Mouse (Mus musculus): ENCODE measurements around the gene Xlr4a. TPM values are rescaled to one million over a fixed set of nuclear protein-coding genes. Genes with fewer than 3 reads are reported as not detected.
"Not testable (repeated sequence)": the region's sequence is repeated elsewhere in the genome, so short reads cannot be mapped to it uniquely, and the experiment has no call there.

Xlr4a gene
- total RNA-seq (2021), result not detected
- long read RNA-seq, experiment 1, result 0 reads
- long read RNA-seq, experiment 2, partial matches to known transcripts, result 0 of 1 reads
- long read RNA-seq, experiment 2, other reads (novel, unspliced or antisense), result 1 of 1 reads

- DNase-seq (ENCODE audit: low spot score in 2 of 2), result not testable (repeated sequence)
These were observed at the start of gene Xlr4a for GRCm38 (mm10) chrX:73082267-73083055. TSS of gene Xlr4a (minus strand) at chrX:73082478.

GRCm38 (mm10) chrX:73122859-73123829 is 40.9 kb upstream of the Xlr4a start:
- not testable (repeated sequence) for DNase-seq (ENCODE audit: low spot score in 2 of 2)

- DNase-seq (ENCODE audit: low spot score in 2 of 2), result not testable (repeated sequence)
These were observed 34.5 kb upstream of the Xlr4a start, which contains the start of gene Gm14685 for GRCm38 (mm10) chrX:73116747-73117146. TSS of gene Gm14685 (plus strand) at chrX:73117047.

GRCm38 (mm10) chrX:73096941-73097508 is 14.7 kb upstream of the Xlr4a start, which contains the start of gene Xlr3a:
TSS of gene Xlr3a (minus strand) at chrX:73097095.
- not testable (repeated sequence) for DNase-seq (ENCODE audit: low spot score in 2 of 2)

GRCm38 (mm10) chrX:73066765-73067312 is 15.4 kb downstream of the Xlr4a start:
- DNase-seq (ENCODE audit: low spot score in 2 of 2), result not testable (repeated sequence)

GRCm38 (mm10) chrX:73064415-73064793 is 17.9 kb downstream of the Xlr4a start, which contains the start of gene Pnma3:
TSS of gene Pnma3 (plus strand) at chrX:73064787.
- DNase-seq (ENCODE audit: low spot score in 2 of 2), result no peak

- DNase-seq (ENCODE audit: low spot score in 2 of 2), result no peak
These were observed 18.5 kb downstream of the Xlr4a start for GRCm38 (mm10) chrX:73063512-73064414.

- no peak for DNase-seq (ENCODE audit: low spot score in 2 of 2)
These were observed 20.0 kb downstream of the Xlr4a start for GRCm38 (mm10) chrX:73062323-73062722.

GRCm38 (mm10) chrX:73061528-73061927 is 20.8 kb downstream of the Xlr4a start:
- DNase-seq (ENCODE audit: low spot score in 2 of 2), result no peak

GRCm38 (mm10) chrX:73053860-73054563 is 28.3 kb downstream of the Xlr4a start:
- DNase-seq (ENCODE audit: low spot score in 2 of 2), result peak; percentile 85 to 89

GRCm38 (mm10) chrX:73039666-73040065 is 42.6 kb downstream of the Xlr4a start:
- DNase-seq (ENCODE audit: low spot score in 2 of 2), result no peak

- DNase-seq (ENCODE audit: low spot score in 2 of 2), result no peak
These were observed 43.4 kb downstream of the Xlr4a start for GRCm38 (mm10) chrX:73038831-73039230.

- DNase-seq (ENCODE audit: low spot score in 2 of 2), result no peak
These were observed 45.3 kb downstream of the Xlr4a start, which contains the start of gene Pnma5 for GRCm38 (mm10) chrX:73037003-73037402. TSS of gene Pnma5 (minus strand) at chrX:73037103.

Other genes starting within 250 kb of the Xlr4a start
- gene Cetn2, start 164.1 kb downstream of the Xlr4a start, total RNA-seq (2021), result 10 to 100 TPM; 44.5 to 45.3 TPM
- gene Nsdhl, start 163.9 kb downstream of the Xlr4a start, total RNA-seq (2021), result 10 to 100 TPM; 33.8 to 60.0 TPM
- 1 to 10 TPM; 2.5 to 2.9 TPM for gene Zfp185, start 95.1 kb downstream of the Xlr4a start, total RNA-seq (2021)
- under 1 TPM; 0.16 to 0.17 TPM for gene Pnma5, start 45.4 kb downstream of the Xlr4a start, total RNA-seq (2021)
- under 1 TPM; 0.19 to 0.20 TPM for gene Pnma3, start 17.7 kb downstream of the Xlr4a start, total RNA-seq (2021)
- 1 to 10 TPM in 1 of 2 experiments, under 1 TPM in 1; 0.76 to 1.6 TPM for gene Xlr3a, start 14.6 kb upstream of the Xlr4a start, total RNA-seq (2021)
- gene Gm14685, start 34.6 kb upstream of the Xlr4a start, total RNA-seq (2021), result not detected
- not detected for gene Xlr5b, start 66.3 kb upstream of the Xlr4a start, total RNA-seq (2021)
- gene DXBay18, start 67.0 kb upstream of the Xlr4a start, total RNA-seq (2021), result not detected
- not detected for gene Spin2d, start 94.5 kb upstream of the Xlr4a start, total RNA-seq (2021)
- 10 to 100 TPM in 1 of 2 experiments, 1 to 10 TPM in 1; 5.5 to 15.4 TPM for gene Xlr3b, start 109.7 kb upstream of the Xlr4a start, total RNA-seq (2021)
- gene Xlr4b, start 131.9 kb upstream of the Xlr4a start, total RNA-seq (2021), result 1 to 10 TPM; 1.3 to 2.0 TPM
- 1 to 10 TPM; 6.7 to 9.8 TPM for gene F8a, start 145.8 kb upstream of the Xlr4a start, total RNA-seq (2021)
- gene Xlr4c, start 160.7 kb upstream of the Xlr4a start, total RNA-seq (2021), result 1 to 10 TPM in 1 of 2 experiments, under 1 TPM in 1; 0.23 to 1.8 TPM
- gene Xlr3c, start 182.9 kb upstream of the Xlr4a start, total RNA-seq (2021), result not detected
- under 1 TPM in 1 of 2 experiments, not detected in 1; 0.53 TPM for gene Xlr5a, start 210.5 kb upstream of the Xlr4a start, total RNA-seq (2021)
- gene Xlr5c, start 210.5 kb upstream of the Xlr4a start, total RNA-seq (2021), result not detected